Mouse (Mus musculus): Measurements from ENCODE around the gene Tnfrsf8.

- TF ChIP-seq MAFK (IDR thresholded peaks at IDR 0.05; ENCODE audit: insufficient read depth, low read depth, low read length) = no peak
- TF ChIP-seq ZNF384 (IDR thresholded peaks at IDR 0.05; ENCODE audit: low read depth, low read length) = no peak
- no peak for TF ChIP-seq HCFC1 (IDR thresholded peaks at IDR 0.05; ENCODE audit: borderline replicate concordance, insufficient read depth, low read length)
These were observed 40.1 kb downstream of the Tnfrsf8 start for GRCm38 (mm10) chr4:145274887-145275286.
